Mouse (Mus musculus): Measurements from ENCODE around the gene Foxf2.
A peak's percentile ranks its signal among the peaks of the same experiment; 100 is the strongest.

Gene Foxf2

GRCm38 (mm10) chr13:31625333-31626101 lies at the start of gene Foxf2:
TSS of gene Foxf2 (plus strand) at chr13:31625816.
- no peak for DNase-seq

GRCm38 (mm10) chr13:31576696-31577095 lies 48.9 kb upstream of the Foxf2 start:
- no peak for DNase-seq

GRCm38 (mm10) chr13:31577576-31577975 lies 48.0 kb upstream of the Foxf2 start:
- no peak for DNase-seq

GRCm38 (mm10) chr13:31578389-31578788 lies 47.2 kb upstream of the Foxf2 start:
- no peak for DNase-seq

- no peak for DNase-seq
These were observed 45.8 kb upstream of the Foxf2 start for GRCm38 (mm10) chr13:31579866-31580265.

GRCm38 (mm10) chr13:31587341-31587740 lies 38.3 kb upstream of the Foxf2 start:
- no peak for DNase-seq

- no peak for DNase-seq
These were observed 26.0 kb upstream of the Foxf2 start for GRCm38 (mm10) chr13:31599576-31599975.

- DNase-seq: no peak
These were observed 21.7 kb upstream of the Foxf2 start for GRCm38 (mm10) chr13:31603964-31604363.

- DNase-seq: no peak
These were observed 10.7 kb upstream of the Foxf2 start for GRCm38 (mm10) chr13:31614724-31615465.

GRCm38 (mm10) chr13:31615561-31616165 lies 10.0 kb upstream of the Foxf2 start:
- DNase-seq: no peak

- no peak for DNase-seq
These were observed 7.6 kb upstream of the Foxf2 start for GRCm38 (mm10) chr13:31618001-31618400.

- peak; percentile 13 for DNase-seq
These were observed 7.2 kb upstream of the Foxf2 start for GRCm38 (mm10) chr13:31618416-31618815.

- no peak for DNase-seq
These were observed 6.5 kb upstream of the Foxf2 start for GRCm38 (mm10) chr13:31618919-31619655.

GRCm38 (mm10) chr13:31619826-31620498 lies 5.7 kb upstream of the Foxf2 start:
- no peak for DNase-seq

- DNase-seq: no peak
These were observed 5.1 kb upstream of the Foxf2 start for GRCm38 (mm10) chr13:31620499-31620847.

- no peak for DNase-seq
These were observed 4.7 kb upstream of the Foxf2 start for GRCm38 (mm10) chr13:31620937-31621336.

GRCm38 (mm10) chr13:31621741-31622140 lies 3.9 kb upstream of the Foxf2 start:
- DNase-seq: no peak

GRCm38 (mm10) chr13:31622371-31622770 lies 3.2 kb upstream of the Foxf2 start:
- DNase-seq: no peak

GRCm38 (mm10) chr13:31623291-31623690 lies 2.3 kb upstream of the Foxf2 start:
- no peak for DNase-seq

- no peak for DNase-seq
These were observed 1.4 kb upstream of the Foxf2 start for GRCm38 (mm10) chr13:31623906-31624860.

- no peak for DNase-seq
These were observed 667 bp upstream of the Foxf2 start for GRCm38 (mm10) chr13:31624966-31625332.
